Mouse (Mus musculus) gastrocnemius, adult 2 months (tissue): ENCODE measurements around the gene Taf5l. TPM values are rescaled to one million over a fixed set of nuclear protein-coding genes. Genes with fewer than 3 reads are reported as not detected.
"Not testable (repeated sequence)": the region's sequence is repeated elsewhere in the genome, so short reads cannot be mapped to it uniquely, and the experiment has no call there.

Experiments used
- DNase-seq: peaks from one replicate; pipeline ENCODE4 v3.0.0; 2022
- H3K27ac ChIP-seq: fragments of 200-600 bp; 2 replicates; pipeline ENCODE4 v1.8.1; 2022; ENCODE audit warnings: mild to moderate bottlenecking
- H3K4me3 ChIP-seq: fragments of 200-600 bp; 2 replicates; pipeline ENCODE4 v1.8.1; 2022; ENCODE audit warnings: mild to moderate bottlenecking, moderate library complexity
- CTCF ChIP-seq: fragments of 200-600 bp; IDR thresholded peaks from 2 replicates; pipeline ENCODE4 v1.8.1; 2022; ENCODE audit warnings: antibody characterized with exemption, mild to moderate bottlenecking, moderate library complexity
- intact Hi-C: fragments of 180-260 bp; cut with DNase I; formaldehyde crosslinking; loops from one replicate; pipeline ENCODE4 v1.15.1; 2025
- total RNA-seq, 2 experiments: library from RNA; stranded (reverse); gene quantifications; 2 replicates each; pipeline ENCODE4 v1.2.3; 2021

The Taf5l gene
- total RNA-seq, 2 experiments from 2014 or later = 14.6 to 15.2 TPM

- TF ChIP-seq CTCF = no peak
- intact Hi-C loops = no loop called here
- DNase-seq = peak; percentile 57
- H3K4me3 ChIP-seq = no peak overlapping the region
- no peak overlapping the region for H3K27ac ChIP-seq
These were observed 42.9 kb downstream of the Taf5l start for GRCm38 (mm10) chr8:123978166-123978838.

- no peak for DNase-seq
- H3K4me3 ChIP-seq = no peak overlapping the region
- no peak for TF ChIP-seq CTCF
- H3K27ac ChIP-seq = no peak overlapping the region
- intact Hi-C loops = no loop called here
These were observed 43.7 kb downstream of the Taf5l start for GRCm38 (mm10) chr8:123977499-123977898.

- Histone ChIP-seq H3K27ac (no peak overlapping the region), H3K4me3 (no peak overlapping the region)
- TF ChIP-seq CTCF = no peak
- intact Hi-C loops = no loop called here
- DNase-seq = no peak
These were observed 47.7 kb downstream of the Taf5l start for GRCm38 (mm10) chr8:123973495-123973894.

- intact Hi-C loops = no loop called here
These were observed 54.3 kb downstream of the Taf5l start for GRCm38 (mm10) chr8:123966896-123967295.

GRCm38 (mm10) chr8:123961371-123961770, 59.8 kb downstream of the Taf5l start:
- Histone ChIP-seq H3K4me3 (no peak overlapping the region), H3K27ac (no peak overlapping the region)
- intact Hi-C loops = no loop called here
- DNase-seq = no peak
- no peak for TF ChIP-seq CTCF

More at GRCm38 (mm10) chr8:123966896-123967295, 54.3 kb downstream of the Taf5l start:
- no peak overlapping the region for H3K4me3 ChIP-seq
- DNase-seq = no peak
- TF ChIP-seq CTCF = peak; percentile 52
- no peak overlapping the region for H3K27ac ChIP-seq

GRCm38 (mm10) chr8:123960556-123960955, 60.6 kb downstream of the Taf5l start:
- H3K4me3 ChIP-seq, intact Hi-C loops, DNase-seq, H3K27ac ChIP-seq: not testable (repeated sequence)

- no peak overlapping the region for H3K27ac ChIP-seq
- no peak for TF ChIP-seq CTCF
- intact Hi-C loops = no loop called here
- no peak for DNase-seq
- no peak overlapping the region for H3K4me3 ChIP-seq
These were observed 61.1 kb downstream of the Taf5l start for GRCm38 (mm10) chr8:123960056-123960455.

- H3K27ac ChIP-seq = no peak overlapping the region
- no peak for DNase-seq
- no peak overlapping the region for H3K4me3 ChIP-seq
- no peak for TF ChIP-seq CTCF
- intact Hi-C loops = no loop called here
These were observed 61.7 kb downstream of the Taf5l start for GRCm38 (mm10) chr8:123959473-123959872.

GRCm38 (mm10) chr8:123958130-123958529, 63.1 kb downstream of the Taf5l start:
- no peak for DNase-seq
- H3K4me3 ChIP-seq = no peak overlapping the region
- H3K27ac ChIP-seq = no peak overlapping the region
- TF ChIP-seq CTCF = no peak
- intact Hi-C loops = no loop called here

- Histone ChIP-seq H3K27ac (no peak overlapping the region), H3K4me3 (no peak overlapping the region)
- DNase-seq = no peak
- TF ChIP-seq CTCF = no peak
- intact Hi-C loops = no loop called here
These were observed 67.0 kb downstream of the Taf5l start for GRCm38 (mm10) chr8:123954246-123954645.

- intact Hi-C loops = no loop called here
- no peak for TF ChIP-seq CTCF
- Histone ChIP-seq H3K27ac (no peak overlapping the region), H3K4me3 (no peak overlapping the region)
- DNase-seq = no peak
These were observed 67.5 kb downstream of the Taf5l start for GRCm38 (mm10) chr8:123953686-123954085.

- peak overlapping the region; percentile 94 for H3K4me3 ChIP-seq
- H3K27ac ChIP-seq = peak overlapping the region; percentile 94
- peak; percentile 40 for DNase-seq
- intact Hi-C loops = no loop called here
- TF ChIP-seq CTCF = peak; percentile 76
These were observed 71.0 kb downstream of the Taf5l start for GRCm38 (mm10) chr8:123950077-123950802.

- TF ChIP-seq CTCF = no peak
- Histone ChIP-seq H3K4me3 (peak overlapping the region; percentile 94), H3K27ac (peak overlapping the region; percentile 94)
- intact Hi-C loops = no loop called here
- no peak for DNase-seq
These were observed 71.6 kb downstream of the Taf5l start for GRCm38 (mm10) chr8:123949686-123949986.
